Mouse (Mus musculus): ENCODE data around the gene Dgkh.
"Not testable (repeated sequence)": the region's sequence is repeated elsewhere in the genome, so short reads cannot be mapped to it uniquely, and the experiment has no call there.

The Dgkh gene

DNA sequence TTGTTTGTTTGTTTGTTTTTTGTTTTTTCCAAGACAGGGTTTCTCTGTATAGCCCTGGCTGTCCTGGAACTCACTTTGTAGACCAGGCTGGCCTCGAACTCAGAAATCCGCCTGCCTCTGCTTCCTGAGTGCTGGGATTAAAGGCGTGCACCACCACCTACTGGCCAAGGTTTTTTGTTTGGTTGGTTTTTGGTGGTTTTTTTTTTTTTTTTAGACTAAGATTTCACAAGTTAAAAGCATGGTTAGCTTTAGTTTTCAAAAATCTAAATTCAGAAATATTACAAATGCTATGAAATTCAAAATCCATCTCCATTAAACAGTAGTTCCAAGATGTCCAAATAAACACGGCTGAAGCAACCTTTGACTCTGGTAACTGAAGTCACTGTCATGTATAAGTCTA is 8.9 kb downstream of the Dgkh start:
- DNase-seq (ENCODE audit: low spot score in 2 of 2) = not testable (repeated sequence)

DNA sequence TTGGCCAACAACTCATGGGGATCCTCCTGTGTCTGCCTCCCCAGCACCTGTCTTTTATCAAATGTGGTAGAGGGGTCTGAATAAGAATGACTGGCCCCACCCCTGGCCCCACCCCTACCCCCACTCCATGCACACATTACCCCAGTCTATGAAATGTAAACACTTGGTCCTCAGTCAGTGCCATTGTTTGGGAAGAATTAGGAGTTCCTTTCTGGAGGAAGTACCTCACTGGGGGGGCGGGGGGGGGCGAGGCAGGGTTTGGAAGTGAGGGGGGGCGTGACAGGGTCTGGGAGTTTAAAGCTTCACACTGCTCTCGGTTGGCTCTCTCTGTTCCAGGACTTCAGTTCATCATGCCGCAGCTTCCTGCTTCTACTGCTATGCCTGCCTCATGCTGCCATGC is 10.5 kb downstream of the Dgkh start:
- no peak for DNase-seq (ENCODE audit: low spot score in 2 of 2)

- no peak for DNase-seq (ENCODE audit: low spot score in 2 of 2)
Observed at GRCm38 (mm10) chr14:78716035-78716434, 16.5 kb downstream of the Dgkh start.

DNA sequence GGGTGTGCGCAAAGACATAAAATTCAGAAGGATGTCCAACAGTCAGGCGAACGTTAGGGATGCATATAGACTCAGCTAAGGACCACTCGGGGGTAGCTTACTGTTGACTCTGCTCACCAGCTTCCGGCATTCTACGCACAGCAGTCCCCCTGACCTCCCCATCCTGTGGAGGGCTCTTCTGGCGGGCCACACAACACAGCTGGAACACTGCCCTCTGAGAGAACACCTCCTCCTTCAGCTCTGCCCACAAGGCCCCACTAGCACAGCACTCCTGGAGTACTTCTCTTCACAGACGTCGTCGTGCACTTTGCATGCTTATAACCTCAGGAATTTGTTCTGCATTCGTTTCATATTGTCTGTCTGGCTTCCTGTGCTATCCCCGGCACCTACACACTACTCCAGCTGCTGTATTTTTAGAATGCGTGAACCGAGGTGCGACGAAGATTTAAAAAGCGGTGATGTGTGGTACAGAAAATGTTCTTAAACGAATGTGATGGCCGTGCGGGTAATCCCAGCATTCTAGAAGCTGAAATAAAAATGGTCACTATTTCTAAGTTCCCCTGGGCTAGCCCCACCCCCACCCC is 19.9 kb downstream of the Dgkh start:
- no peak for DNase-seq (ENCODE audit: low spot score in 2 of 2)

DNA sequence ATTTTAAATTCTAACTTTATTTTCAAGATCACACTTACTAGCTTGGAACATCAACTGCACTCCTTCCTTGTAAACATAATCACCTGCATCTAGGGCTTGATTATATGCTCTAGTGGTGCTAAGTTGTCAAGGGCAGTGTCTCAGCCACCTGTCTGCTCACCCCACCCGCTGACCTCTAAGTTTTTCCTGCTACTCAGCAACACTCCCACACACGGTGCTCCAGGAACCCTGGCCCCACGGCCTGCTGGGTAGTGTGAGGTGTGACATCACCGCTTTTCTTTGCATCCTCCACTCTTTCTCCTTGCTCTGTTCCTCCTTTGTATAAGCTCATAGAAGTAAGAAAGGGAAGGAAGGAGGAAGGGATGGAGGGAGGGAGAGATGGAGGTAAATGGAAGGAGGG is 21.9 kb downstream of the Dgkh start:
- DNase-seq (ENCODE audit: low spot score in 2 of 2) = no peak

DNA sequence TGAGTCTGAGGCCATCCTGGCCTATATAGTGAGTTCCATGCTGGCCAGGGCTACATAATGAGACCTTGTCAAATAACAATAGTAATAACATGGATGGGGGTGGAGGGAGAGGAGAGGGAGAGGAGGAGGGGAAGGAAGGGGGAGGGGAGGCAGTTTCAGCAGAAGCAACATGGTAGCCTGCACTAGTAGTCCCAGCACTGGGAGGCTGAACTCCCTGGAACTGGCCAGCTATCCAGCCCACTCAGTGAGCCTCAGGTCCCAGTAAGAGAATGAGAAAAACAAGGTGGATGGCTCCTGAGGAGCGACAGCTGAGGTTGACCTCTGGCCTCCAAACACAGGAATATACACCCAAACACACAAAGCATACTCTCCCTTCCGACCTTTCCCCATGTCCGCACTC is 27.0 kb downstream of the Dgkh start:
- DNase-seq (ENCODE audit: low spot score in 2 of 2) = no peak

DNA sequence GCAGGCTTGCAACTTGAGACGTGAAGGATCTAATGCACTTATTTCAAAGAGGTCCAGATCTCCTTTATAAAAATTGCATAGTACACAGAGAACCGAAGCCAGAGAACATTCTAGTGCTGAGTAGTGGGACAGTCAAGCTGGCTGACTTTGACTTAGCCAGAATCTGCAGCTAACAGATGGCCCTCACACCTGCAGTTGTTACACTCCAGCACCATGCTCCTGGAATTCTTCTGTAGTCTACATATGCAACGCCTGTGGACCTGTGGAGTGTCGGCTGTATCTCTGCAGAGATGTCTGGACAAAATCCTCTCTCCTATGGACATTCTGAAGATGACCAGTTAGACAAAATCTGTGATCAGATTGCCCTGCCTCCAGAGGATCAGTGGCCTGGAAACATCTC is 28.6 kb downstream of the Dgkh start:
- DNase-seq (ENCODE audit: low spot score in 2 of 2) = no peak

DNA sequence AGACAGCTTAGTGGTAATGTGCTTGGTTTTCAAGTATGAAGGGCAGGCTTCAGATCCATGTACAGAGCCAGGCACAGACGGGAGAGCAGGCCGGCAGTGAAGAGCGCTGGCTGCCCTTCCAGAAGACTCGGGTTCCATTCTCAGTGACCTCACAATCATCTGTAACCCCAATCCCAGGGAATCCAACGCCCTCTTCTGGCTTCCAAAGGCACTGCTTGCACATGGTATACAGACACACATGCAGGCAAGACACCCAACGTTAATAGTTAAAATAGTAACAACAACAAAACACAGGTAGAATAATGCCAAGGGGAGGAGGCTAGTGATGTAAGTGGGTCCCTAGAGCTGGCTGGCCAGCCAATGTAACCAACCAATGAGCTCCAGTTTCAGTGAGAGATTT is 29.2 kb downstream of the Dgkh start:
- no peak for DNase-seq (ENCODE audit: low spot score in 2 of 2)

- no peak for DNase-seq (ENCODE audit: low spot score in 2 of 2)
Observed at GRCm38 (mm10) chr14:78702048-78702447, 30.5 kb downstream of the Dgkh start.

- no peak for DNase-seq (ENCODE audit: low spot score in 2 of 2)
Observed at GRCm38 (mm10) chr14:78701501-78701900, 31.1 kb downstream of the Dgkh start.

GRCm38 (mm10) chr14:78701087-78701486 is 31.5 kb downstream of the Dgkh start:
- no peak for DNase-seq (ENCODE audit: low spot score in 2 of 2)

DNA sequence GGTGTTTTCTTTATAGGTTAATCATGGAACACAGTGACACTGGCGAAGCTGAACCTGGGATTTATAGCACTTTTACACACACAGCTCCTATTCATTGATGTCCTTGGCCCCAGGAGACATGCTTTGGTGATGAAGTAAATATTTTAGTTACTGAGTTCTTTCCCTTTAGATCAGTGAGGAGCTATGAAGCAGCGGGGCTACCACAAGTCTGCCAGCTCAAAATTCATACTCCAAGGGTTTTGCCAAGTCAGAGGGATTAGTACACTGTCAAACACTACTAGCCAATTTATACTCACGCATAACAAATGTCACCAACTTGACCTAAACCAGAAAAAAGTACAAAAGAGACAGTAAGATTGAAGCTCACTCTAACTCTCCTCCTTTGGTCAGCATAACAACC is 32.9 kb downstream of the Dgkh start:
- no peak for DNase-seq (ENCODE audit: low spot score in 2 of 2)

GRCm38 (mm10) chr14:78699196-78699595 is 33.4 kb downstream of the Dgkh start:
- DNase-seq (ENCODE audit: low spot score in 2 of 2) = no peak

DNA sequence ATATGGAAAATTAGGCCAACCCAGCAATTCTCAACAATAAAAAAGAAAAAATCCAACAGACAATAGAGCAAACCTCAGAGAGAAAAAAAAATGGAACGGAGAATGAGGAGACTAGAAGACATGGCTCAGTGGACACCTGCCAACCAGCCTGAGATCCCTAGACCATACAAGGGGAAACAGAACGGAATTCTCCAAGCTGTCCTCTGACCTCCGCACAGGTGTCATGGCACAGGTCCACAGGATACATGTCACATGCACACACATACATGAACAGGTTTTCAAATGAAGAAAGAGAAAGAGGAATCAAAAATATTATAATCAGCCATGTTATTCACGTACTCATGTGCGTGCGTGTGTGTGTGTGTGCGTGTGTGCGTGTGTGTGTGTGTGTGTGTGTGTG is 38.5 kb downstream of the Dgkh start:
- no peak for DNase-seq (ENCODE audit: low spot score in 2 of 2)

DNA sequence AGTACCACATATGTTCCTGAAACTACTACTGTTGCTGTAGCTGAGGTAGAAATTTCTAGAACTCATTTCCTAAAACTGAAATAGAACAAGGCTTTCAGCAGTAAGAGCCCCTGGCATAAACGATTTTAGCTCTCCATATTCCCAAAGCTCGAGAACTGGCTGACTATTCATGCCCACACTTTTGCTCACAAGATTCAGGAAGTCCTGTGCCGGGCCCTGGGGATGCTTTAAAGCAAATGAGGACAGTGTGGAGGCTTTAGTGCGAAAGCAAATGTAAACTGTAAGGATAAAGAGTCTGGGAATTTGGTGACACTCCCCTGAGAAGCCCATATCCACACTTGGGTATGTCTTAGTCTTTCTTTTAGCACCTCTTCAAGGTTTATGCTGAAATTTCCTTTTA is 40.0 kb downstream of the Dgkh start:
- no peak for DNase-seq (ENCODE audit: low spot score in 2 of 2)

DNA sequence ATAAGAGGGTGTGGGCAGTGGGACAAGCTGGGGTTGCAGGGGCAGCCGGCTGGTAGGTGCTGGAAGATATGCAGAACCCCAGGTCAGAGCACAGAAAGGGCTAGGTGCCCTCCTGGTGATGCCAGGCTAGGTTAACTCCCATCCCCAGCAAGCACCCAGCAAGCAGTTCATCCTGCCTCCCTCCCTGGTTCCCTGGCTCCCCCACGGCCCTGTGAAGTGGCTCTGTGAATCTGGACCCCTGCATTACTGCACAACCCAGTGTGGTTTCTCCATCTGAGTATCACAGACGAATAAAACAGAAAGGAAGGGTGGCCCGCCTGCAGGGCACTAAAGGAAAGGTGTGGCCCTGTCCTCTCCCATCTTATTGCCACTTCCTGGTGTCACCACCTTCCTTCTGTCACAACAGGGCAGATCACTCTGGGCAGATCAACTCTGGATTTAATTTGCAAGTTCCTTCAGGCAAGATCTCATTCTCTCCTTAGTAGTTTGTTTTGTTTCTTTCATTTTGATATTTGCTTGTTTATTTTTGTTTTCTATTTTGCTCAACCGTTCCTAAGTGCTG is 40.6 kb downstream of the Dgkh start:
- DNase-seq (ENCODE audit: low spot score in 2 of 2) = no peak

GRCm38 (mm10) chr14:78690883-78691282 is 41.7 kb downstream of the Dgkh start:
- no peak for DNase-seq (ENCODE audit: low spot score in 2 of 2)

DNA sequence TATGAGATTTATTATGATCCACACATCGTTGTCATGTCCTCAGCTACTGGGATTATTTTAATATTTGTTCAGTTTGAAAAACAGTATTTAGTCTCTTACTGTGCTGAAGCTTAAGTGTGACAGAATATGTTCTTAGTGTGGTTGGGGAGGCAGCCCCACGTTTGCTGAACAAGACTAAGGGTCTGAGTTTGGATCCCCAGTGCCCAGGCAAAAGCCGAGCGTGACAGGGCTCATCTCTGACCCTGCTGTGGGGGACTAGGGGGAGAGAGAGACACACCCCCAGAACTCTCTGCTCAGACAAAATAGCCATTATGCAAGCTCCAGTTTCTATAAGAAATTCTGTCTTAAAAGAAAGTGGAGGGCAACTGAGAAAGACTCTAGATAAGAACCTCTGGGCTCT is 42.2 kb downstream of the Dgkh start:
- DNase-seq (ENCODE audit: low spot score in 2 of 2) = no peak

GRCm38 (mm10) chr14:78689950-78690349 is 42.6 kb downstream of the Dgkh start:
- DNase-seq (ENCODE audit: low spot score in 2 of 2) = no peak

GRCm38 (mm10) chr14:78687716-78688115 is 44.9 kb downstream of the Dgkh start:
- DNase-seq (ENCODE audit: low spot score in 2 of 2) = no peak

- no peak for DNase-seq (ENCODE audit: low spot score in 2 of 2)
Observed at GRCm38 (mm10) chr14:78686701-78687100, 45.9 kb downstream of the Dgkh start.

GRCm38 (mm10) chr14:78684171-78684570 is 48.4 kb downstream of the Dgkh start:
- DNase-seq (ENCODE audit: low spot score in 2 of 2) = no peak

DNA sequence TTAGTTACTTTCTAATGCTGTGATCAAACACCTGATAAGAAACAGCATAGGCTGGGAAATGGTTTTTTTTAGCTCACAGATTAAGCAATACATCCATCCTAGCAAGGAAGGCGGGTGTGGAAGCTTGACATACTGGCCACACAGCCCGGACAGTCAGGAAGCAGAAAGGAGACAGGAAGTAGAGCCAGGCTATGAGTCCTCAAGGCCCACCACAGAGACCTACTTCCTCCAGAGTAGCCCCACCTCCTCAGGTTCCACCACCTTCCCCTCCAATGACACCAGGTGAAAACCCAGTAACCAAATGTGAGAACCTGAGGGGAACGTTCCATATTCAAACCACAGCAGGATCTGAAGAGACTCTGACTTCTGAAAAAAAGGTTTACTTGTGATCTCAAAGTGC is 53.6 kb downstream of the Dgkh start:
- DNase-seq (ENCODE audit: low spot score in 2 of 2) = no peak
